Mouse (Mus musculus): ENCODE results near the gene Zfp292.

- TF ChIP-seq MAX (IDR thresholded peaks at IDR 0.05; ENCODE audit: low read depth) (no peak), POLR2A (IDR thresholded peaks at IDR 0.05; ENCODE audit: insufficient read length, low read depth) (no peak), POLR2AphosphoS2 (IDR thresholded peaks at IDR 0.05; ENCODE audit: insufficient read length, low read depth) (no peak)
Observed at GRCm38 (mm10) chr4:34900155-34900554, 17.4 kb upstream of the Zfp292 start.
